Mouse (Mus musculus) forebrain, embryonic 12.5 days (tissue): ENCODE results near the gene B4galnt4. TPM values are rescaled to one million over a fixed set of nuclear protein-coding genes. Genes with fewer than 3 reads are reported as not detected.

ENCODE experiments used
- ATAC-seq: fragments of 200-750 bp; cut with Nextera tagmentation; 2 replicates; pipeline ENCODE4 v1.8.0; 2017; ENCODE audit warnings: moderate TSS enrichment; ENCODE audit not compliant: low FRiP score
- H3K27ac ChIP-seq: fragments of 300-500 bp; sonication (generic); 2 replicates; pipeline ENCODE4 v1.5.1; 2016; ENCODE audit warnings: mild to moderate bottlenecking
- H3K27me3 ChIP-seq: fragments of 300-500 bp; sonication (generic); 2 replicates; pipeline ENCODE4 v1.6.1; 2016; ENCODE audit warnings: mild to moderate bottlenecking
- H3K36me3 ChIP-seq: fragments of 300-500 bp; sonication (generic); replicated peaks from 2 replicates; pipeline ENCODE4 v1.6.1; 2016; ENCODE audit warnings: mild to moderate bottlenecking
- H3K4me1 ChIP-seq: fragments of 300-500 bp; sonication (generic); 2 replicates; pipeline ENCODE4 v1.6.1; 2016
- H3K4me2 ChIP-seq: fragments of 300-500 bp; sonication (generic); 2 replicates; pipeline ENCODE4 v1.6.1; 2016; ENCODE audit warnings: mild to moderate bottlenecking, moderate library complexity
- H3K4me3 ChIP-seq: fragments of 300-500 bp; sonication (generic); replicated peaks from 2 replicates; pipeline ENCODE4 v1.5.1; 2016; ENCODE audit warnings: mild to moderate bottlenecking
- H3K9ac ChIP-seq: fragments of 300-500 bp; sonication (generic); 2 replicates; pipeline ENCODE4 v1.6.1; 2016; ENCODE audit warnings: mild to moderate bottlenecking
- H3K9me3 ChIP-seq: fragments of 300-500 bp; sonication (generic); 2 replicates; pipeline ENCODE4 v1.6.1; 2016
- WGBS: fragments of 180-500 bp; shearing (Covaris S2); methylation state at CpG from one replicate; pipeline ENCODE4 v1.1.7; 2016; 5-methylcytosine and 5-hydroxymethylcytosine counted together
- polyA plus RNA-seq: library from polyadenylated mRNA; unstranded; fragments of >200 nt; fragmentation: Nextera tagmentation; extraction: Ambion mirVana; gene quantifications from 2 replicates; pipeline ENCODE4 v1.2.1, GENCODE M21; 2016

Gene B4galnt4
- polyA plus RNA-seq, 1 experiment from 2014 or later: 40.7 TPM

DNA sequence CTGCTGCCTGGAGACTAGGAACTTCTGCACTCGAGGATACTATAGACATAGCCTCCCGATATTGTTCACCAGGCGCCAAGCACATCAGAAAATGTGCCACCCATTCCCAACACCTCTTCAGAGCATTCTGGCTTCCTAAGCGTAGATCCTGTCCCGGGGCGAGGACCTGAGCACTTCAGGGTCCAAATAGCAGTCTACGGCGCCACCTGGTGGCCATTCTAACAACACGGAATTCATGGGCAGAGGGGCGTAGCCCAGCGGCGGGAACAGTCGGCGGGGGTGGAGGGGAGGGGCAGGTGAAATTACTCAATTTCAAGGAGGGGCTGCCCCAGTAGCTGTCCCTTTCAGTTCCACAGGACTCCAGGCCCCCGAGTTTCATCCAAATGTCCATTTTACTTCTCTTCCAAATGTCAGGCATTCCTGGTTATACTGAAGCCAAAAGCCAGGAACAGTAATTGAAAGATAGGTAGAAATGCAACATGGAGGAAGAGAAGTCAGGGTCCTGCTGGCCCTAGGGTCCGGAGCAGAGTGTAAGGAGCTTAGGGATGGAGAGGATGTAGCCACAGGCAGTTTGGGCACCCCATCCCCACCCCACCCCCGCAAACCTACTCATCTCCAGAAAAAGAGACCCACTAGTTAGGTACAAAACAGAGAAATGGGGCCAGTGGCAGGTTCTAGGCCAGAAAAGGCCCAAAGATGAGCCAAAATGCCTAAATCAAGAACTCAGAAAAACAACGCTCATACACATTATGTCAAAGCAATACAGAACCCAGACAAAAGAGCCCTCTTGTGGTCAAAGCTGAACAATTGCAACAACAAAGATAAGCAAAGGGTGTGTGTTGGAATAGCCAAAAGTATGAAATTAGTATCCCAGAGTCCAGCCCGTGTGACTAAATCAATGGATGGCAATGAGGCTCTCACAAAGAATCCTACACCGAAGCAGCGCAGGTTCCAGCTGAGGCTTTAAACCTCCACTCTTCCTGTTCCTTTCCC is 12.4 kb upstream of the B4galnt4 start:
- ATAC-seq: peak; percentile 92
- Histone ChIP-seq H3K9ac (peak overlapping the region; percentile 47), H3K27ac (0 out of 2 replicates have a peak overlapping the region, but pooled peaks have one; percentile 31), H3K4me3 (peak overlapping the region; percentile 37), H3K27me3 (peaks cover 10% of the 10 kb centered on the region; the same call in 1 of the 2 replicates), H3K4me2 (peak overlapping the region; percentile 79), H3K36me3 (no peaks in the 10 kb centered on the region), H3K4me1 (peaks cover 16% of the 10 kb centered on the region), H3K9me3 (no peaks in the 10 kb centered on the region)
- 10% methylated on average over 21 of the region's 21 CpGs for WGBS

DNA sequence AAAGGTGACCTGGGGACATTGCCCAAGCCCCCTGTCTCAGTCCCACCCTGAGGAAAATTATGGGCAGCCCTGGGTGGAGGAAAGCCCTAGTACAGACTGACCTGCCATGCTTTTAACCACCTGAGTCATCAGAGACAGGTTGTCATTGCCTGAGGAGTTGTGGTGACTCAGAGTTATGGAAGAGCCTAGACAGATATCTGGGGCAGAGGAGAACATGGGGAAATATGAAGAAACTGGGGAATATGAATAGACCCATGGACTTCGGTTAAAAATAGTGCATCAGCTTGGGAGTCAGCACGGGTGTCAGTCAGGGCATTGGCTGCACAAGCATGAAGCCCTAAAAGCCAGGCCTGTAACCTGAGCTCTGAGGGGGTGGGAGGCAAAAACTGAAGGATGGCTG is 11.6 kb upstream of the B4galnt4 start:
- Histone ChIP-seq H3K27me3 (peaks cover 10% of the 10 kb centered on the region; the same call in 1 of the 2 replicates), H3K36me3 (no peaks in the 10 kb centered on the region), H3K9ac (no peak overlapping the region), H3K27ac (no peak overlapping the region), H3K4me3 (no peak overlapping the region), H3K4me1 (peaks cover 16% of the 10 kb centered on the region), H3K9me3 (no peaks in the 10 kb centered on the region), H3K4me2 (no peak overlapping the region)
- no peak for ATAC-seq
- WGBS: 91% methylated on average over 2 of the region's 2 CpGs

DNA sequence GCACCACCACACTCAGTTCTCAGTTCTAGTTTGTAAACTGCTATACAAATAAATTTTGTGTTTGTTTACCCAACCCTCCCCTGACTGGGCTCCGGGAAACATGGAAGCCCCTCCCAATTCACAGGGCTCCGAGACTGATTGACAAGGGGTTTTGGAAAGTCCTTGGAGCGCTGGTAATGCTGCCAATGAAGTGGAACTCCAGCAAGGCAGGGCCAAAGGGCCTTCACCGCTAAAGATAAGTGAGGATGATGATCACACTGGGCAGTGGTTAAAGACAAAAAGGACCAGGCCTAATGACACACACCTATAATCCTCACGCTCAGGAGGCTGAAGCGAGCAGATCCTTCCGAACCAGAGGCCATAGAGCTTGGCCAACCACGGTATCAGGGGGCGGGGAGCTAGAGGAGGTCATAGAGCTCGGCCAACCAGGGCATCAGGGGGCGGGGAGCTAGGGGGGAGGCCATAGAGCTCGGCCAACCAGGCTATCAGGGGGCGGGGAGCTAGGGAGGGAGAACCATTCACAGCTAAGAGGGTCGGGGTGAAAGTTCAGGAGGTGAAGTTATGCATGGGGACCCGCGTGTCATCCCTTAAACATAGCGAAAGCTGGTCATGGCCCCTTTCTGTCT is 9.7 kb upstream of the B4galnt4 start:
- Histone ChIP-seq H3K9ac (no peak overlapping the region), H3K4me2 (no peak overlapping the region), H3K27ac (no peak overlapping the region), H3K36me3 (no peaks in the 10 kb centered on the region), H3K4me3 (no peak overlapping the region), H3K4me1 (peaks cover 16% of the 10 kb centered on the region), H3K27me3 (peaks cover 10% of the 10 kb centered on the region; the same call in 1 of the 2 replicates), H3K9me3 (no peaks in the 10 kb centered on the region)
- WGBS: 76% methylated on average over 17 of the region's 17 CpGs
- no peak for ATAC-seq

DNA sequence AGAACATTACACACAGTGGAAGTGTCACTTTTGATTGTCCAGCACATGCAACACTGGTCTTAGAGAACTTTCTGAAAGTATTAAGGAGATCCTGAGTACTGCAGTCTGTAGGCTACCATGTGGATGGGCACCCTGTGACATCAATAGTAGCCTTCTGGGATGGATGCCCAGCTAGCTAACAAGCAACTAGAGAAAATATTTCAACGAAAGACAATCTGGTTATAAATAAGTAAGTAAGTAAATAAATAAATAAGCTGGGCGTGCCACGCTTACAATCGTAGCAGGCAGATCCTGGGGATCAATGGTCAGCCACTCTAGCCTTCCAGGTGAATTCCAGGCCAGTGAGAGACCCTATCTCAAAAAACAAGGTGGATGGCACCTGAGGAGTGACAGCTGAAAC is 8.9 kb upstream of the B4galnt4 start:
- Histone ChIP-seq H3K9me3 (no peaks in the 10 kb centered on the region), H3K27me3 (peaks cover 4% of the 10 kb centered on the region; the same call in 1 of the 2 replicates), H3K36me3 (0 out of 2 replicates have a peak, but pooled peaks cover 2% of the 10 kb centered on the region), H3K9ac (no peak overlapping the region), H3K4me3 (no peak overlapping the region), H3K27ac (no peak overlapping the region), H3K4me1 (peaks cover 16% of the 10 kb centered on the region), H3K4me2 (no peak overlapping the region)
- no peak for ATAC-seq
- WGBS: 86% methylated on average over 4 of the region's 4 CpGs

DNA sequence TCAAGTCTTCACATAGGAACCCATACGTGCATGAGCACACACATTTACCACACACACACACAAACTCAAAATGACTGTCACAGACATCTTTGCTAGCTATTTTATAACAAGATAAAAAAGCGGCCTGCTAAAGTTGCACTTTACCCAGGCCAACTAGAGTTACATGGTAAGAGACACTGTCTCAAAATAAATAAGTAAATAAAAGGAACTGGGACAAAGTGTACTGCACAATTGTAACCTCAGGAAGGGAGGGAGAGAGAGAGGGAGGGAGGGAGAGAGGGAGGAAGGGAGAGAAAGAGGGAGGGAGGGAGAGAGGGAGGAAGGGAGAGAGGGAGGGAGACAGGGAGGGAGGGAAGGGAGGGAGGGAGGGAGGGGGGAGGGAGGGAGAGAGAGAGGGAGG is 8.5 kb upstream of the B4galnt4 start:
- H3K4me3 ChIP-seq: no peak overlapping the region
- no peak for ATAC-seq
- WGBS: 85% methylated on average over 2 of the region's 2 CpGs
- H3K4me1 ChIP-seq: peaks cover 12% of the 10 kb centered on the region
- no peak overlapping the region for H3K27ac ChIP-seq
- H3K4me2 ChIP-seq: no peak overlapping the region
- no peak overlapping the region for H3K9ac ChIP-seq
- H3K27me3 ChIP-seq: no peaks in the 10 kb centered on the region
- H3K9me3 ChIP-seq: no peaks in the 10 kb centered on the region
- 0 out of 2 replicates have a peak, but pooled peaks cover 2% of the 10 kb centered on the region for H3K36me3 ChIP-seq

DNA sequence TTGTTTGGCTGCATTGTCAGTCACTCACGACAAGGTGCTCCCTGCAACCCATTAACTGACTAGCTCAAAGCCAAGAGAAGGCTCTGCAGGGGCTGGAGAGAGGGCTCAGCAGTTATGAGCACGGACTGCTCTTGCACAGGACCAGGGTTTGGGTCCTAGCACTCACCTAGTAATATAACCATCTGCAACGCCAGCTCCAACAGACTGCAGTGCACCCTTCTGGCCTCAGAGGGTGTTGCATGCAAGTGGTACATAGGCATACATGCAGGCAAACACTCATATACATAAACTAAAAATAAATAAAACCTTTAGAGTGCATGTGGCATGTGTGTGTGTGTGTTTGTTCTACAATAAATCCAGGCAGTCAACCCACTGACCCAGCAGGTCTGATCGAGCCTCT is 5.1 kb upstream of the B4galnt4 start:
- H3K27me3 ChIP-seq: no peaks in the 10 kb centered on the region
- H3K4me1 ChIP-seq: peaks cover 11% of the 10 kb centered on the region
- no peak overlapping the region for H3K9ac ChIP-seq
- no peaks in the 10 kb centered on the region for H3K9me3 ChIP-seq
- H3K4me2 ChIP-seq: no peak overlapping the region
- no peak overlapping the region for H3K4me3 ChIP-seq
- no peak for ATAC-seq
- H3K27ac ChIP-seq: no peak overlapping the region
- 0 out of 2 replicates have a peak, but pooled peaks cover 2% of the 10 kb centered on the region for H3K36me3 ChIP-seq
- 83% methylated on average over 4 of the region's 4 CpGs for WGBS

DNA sequence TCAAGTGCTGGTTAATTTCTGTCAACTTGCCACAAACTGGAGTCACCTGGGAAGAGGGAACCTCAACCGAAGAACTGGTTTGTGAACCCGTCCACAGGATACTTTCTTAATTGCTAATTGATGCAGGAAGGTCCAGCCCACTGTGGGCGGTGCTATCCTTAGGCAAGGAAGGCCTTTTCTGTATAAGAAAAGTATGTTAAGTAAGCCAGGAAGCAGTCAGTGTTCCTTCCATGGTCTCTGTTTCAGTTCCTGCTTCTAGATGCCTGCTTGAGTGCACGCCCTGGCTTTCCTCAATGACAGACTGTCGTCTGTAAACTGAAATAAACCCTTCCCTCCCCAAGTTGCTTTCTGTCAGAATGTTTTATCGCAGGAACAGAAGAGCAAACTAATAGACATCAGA is 3.9 kb upstream of the B4galnt4 start:
- Histone ChIP-seq H3K27me3 (no peaks in the 10 kb centered on the region), H3K9me3 (no peaks in the 10 kb centered on the region), H3K4me3 (no peak overlapping the region), H3K4me2 (no peak overlapping the region), H3K9ac (no peak overlapping the region), H3K36me3 (0 out of 2 replicates have a peak, but pooled peaks cover 2% of the 10 kb centered on the region), H3K27ac (no peak overlapping the region), H3K4me1 (peaks cover 17% of the 10 kb centered on the region)
- WGBS: 95% methylated on average over 6 of the region's 6 CpGs
- no peak for ATAC-seq

DNA sequence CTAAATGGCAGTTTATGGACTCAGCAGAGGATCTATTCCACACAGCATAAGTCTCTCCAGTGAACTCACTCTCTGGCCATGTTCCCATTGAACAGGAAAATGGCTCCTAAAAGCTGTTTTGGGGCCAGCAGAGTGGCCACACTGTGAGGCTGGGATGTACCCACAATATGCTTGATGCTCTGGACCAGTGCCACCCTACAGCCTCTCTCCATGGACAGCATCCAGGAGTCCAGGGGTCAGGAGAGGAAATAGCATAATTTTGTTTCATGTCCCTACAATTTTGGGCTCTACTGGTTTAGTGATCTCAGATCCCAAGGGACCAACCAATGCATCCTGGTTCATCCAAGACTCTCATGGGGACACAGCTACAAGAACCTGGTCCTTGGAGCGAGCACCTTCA is 3.4 kb upstream of the B4galnt4 start:
- H3K4me2 ChIP-seq: no peak overlapping the region
- H3K9ac ChIP-seq: no peak overlapping the region
- 0 out of 2 replicates have a peak, but pooled peaks cover 2% of the 10 kb centered on the region for H3K36me3 ChIP-seq
- H3K27ac ChIP-seq: no peak overlapping the region
- no peaks in the 10 kb centered on the region for H3K9me3 ChIP-seq
- H3K4me3 ChIP-seq: no peak overlapping the region
- WGBS: 88% methylated on average over 1 of the region's 1 CpGs
- H3K4me1 ChIP-seq: peaks cover 23% of the 10 kb centered on the region
- ATAC-seq: no peak
- no peaks in the 10 kb centered on the region for H3K27me3 ChIP-seq

DNA sequence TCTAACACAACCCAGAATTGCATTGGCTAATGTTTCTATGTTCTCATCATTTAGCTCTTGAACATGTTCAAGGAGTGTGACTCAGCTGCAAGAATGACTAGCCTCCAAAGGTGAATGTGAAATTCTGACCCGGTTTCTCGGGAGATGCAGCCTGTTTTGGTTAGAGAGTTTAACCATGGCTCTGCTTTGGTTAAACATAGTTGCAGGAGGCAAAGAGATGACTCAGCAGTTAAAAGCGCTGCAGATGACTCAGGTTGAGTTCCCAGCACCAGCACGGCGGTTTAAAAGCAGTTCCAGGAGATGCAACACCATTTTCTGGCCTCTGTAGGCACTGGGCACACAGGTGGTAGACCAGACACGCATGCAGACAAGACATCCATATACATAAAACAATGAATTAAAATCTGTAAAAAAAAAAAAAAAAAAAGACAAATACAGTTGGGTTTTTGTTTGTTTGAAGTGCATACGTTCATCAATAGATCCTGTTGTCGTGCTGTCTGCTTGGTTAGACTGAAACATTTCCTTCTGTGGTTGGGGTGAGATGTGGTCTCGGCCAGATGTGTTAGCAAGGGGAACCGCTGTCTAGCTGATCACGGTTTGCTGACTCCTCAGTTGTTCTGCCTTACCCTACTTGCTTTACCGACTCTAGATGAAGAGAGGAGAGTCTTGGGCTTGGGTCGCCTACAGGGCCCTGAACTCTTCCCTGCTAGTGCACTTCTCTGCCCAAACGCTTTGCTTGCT is 2.1 kb upstream of the B4galnt4 start:
- 95% methylated on average over 14 of the region's 14 CpGs for WGBS
- Histone ChIP-seq H3K4me1 (peaks cover 25% of the 10 kb centered on the region), H3K36me3 (peaks cover 4% of the 10 kb centered on the region), H3K27me3 (no peaks in the 10 kb centered on the region), H3K9me3 (no peaks in the 10 kb centered on the region), H3K9ac (no peak overlapping the region), H3K4me2 (no peak overlapping the region), H3K27ac (no peak overlapping the region), H3K4me3 (no peak overlapping the region)
- no peak for ATAC-seq

DNA sequence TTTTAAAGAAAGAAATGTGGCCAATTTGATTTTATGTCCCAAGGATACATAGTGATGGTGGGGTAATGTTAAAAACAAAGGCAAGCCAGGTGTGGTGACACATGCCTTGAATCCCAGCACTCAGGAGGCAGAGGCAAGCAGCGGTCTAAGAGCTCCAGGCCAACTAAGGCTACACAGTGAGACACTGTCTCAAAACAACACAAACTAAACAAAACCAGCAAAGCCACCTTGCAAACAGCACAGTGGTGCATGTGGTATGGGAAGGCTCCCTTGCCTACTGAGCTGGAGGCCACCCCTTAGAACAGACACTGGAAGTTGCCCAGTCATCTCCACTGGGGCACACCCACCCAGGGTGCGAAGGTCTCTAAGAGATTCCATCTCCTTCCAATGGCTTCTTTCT is 975 bp upstream of the B4galnt4 start:
- Histone ChIP-seq H3K4me3 (peak overlapping the region; percentile 88), H3K9me3 (no peaks in the 10 kb centered on the region), H3K36me3 (peaks cover 15% of the 10 kb centered on the region), H3K4me2 (peak overlapping the region; percentile 81), H3K4me1 (peaks cover 25% of the 10 kb centered on the region), H3K27ac (peak overlapping the region; percentile 81), H3K27me3 (no peaks in the 10 kb centered on the region), H3K9ac (peak overlapping the region; percentile 94)
- no peak for ATAC-seq
- 65% methylated on average over 2 of the region's 2 CpGs for WGBS

DNA sequence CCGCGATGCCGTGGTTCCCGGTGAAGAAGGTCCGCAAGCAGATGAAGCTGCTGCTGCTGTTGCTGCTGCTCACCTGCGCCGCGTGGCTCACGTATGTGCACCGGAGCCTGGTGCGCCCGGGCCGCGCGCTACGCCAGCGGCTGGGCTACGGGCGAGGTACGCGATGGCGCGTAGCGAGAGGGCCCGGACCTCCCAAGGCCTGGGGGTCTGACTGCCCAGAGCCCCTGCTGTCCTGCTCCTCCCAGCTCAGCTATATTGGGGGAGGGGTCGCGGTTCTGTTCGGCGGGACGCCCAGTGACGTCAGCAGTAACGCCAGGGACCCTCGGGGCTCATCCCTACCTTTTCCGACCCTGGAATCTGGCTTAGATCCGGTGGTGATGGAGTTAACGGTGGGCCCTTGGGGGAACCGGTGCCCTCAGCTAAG is 377 bp downstream of the B4galnt4 start:
- H3K36me3 ChIP-seq: peaks cover 29% of the 10 kb centered on the region
- under 1% methylated on average over 37 of the region's 37 CpGs for WGBS
- H3K27me3 ChIP-seq: no peaks in the 10 kb centered on the region
- peak overlapping the region; percentile 81 for H3K27ac ChIP-seq
- peak overlapping the region; percentile 81 for H3K4me2 ChIP-seq
- peak overlapping the region; percentile 94 for H3K9ac ChIP-seq
- no peaks in the 10 kb centered on the region for H3K9me3 ChIP-seq
- ATAC-seq: peak; percentile 69
- H3K4me1 ChIP-seq: peaks cover 25% of the 10 kb centered on the region
- peak overlapping the region; percentile 88 for H3K4me3 ChIP-seq

DNA sequence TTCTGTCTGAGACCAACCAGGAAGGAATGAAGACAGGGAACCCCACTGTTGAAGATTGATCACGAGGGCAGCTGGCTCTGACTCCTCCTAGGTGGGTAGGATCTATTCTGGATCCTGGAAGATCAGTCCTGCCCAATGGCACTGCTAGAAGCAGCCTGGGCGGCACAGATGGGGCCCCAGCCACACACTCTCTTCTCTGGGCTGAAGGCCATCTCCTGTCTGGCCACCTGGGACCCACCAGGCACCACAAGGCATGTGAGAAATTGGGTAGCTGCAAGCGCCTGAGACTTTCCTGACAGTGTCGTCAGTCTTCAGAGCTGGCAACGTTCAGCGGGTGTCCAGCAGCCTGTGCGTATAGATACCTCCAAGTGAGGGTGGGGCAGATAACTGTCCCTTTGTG is 1.6 kb downstream of the B4galnt4 start:
- no peaks in the 10 kb centered on the region for H3K27me3 ChIP-seq
- no peak overlapping the region for H3K9ac ChIP-seq
- no peaks in the 10 kb centered on the region for H3K9me3 ChIP-seq
- H3K27ac ChIP-seq: no peak overlapping the region
- WGBS: 88% methylated on average over 7 of the region's 7 CpGs
- peaks cover 39% of the 10 kb centered on the region for H3K36me3 ChIP-seq
- no peak overlapping the region for H3K4me3 ChIP-seq
- H3K4me2 ChIP-seq: peak overlapping the region; percentile 81
- ATAC-seq: no peak
- H3K4me1 ChIP-seq: peaks cover 25% of the 10 kb centered on the region
